Mouse (Mus musculus) B cell, adult (primary cell): Measurements from ENCODE around the gene H2-M10.3. TPM values are rescaled to one million over a fixed set of nuclear protein-coding genes. Genes with fewer than 3 reads are reported as not detected.

Source experiments
- total RNA-seq: library from RNA; stranded (reverse); gene quantifications from 4 replicates; pipeline ENCODE4 v1.2.4, GENCODE M21; 2023; ENCODE audit not compliant: inconsistent age

H2-M10.3 gene
- not detected in 4 replicates for total RNA-seq

DNA sequence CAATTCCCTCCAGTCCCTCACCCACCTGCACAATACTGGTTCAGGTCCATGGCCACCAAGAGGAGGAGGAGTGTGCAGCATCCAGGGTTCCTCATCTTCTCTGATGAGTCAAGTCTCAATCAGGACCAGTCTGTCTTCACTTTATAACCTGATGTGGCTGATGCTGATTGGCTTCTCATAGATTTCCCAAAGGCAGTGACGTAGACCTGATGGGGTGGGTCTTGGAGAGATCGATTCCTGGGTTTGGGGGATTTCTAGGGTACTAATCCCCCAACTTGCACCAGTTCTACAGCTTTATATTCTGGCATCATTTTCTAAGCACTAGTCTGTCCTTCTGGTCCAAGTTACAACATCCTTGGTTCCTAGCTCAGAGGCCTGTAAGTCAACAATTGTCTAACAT, at the start of gene H2-M10.3:
Gene H2-M10.3 (minus strand): TSS at position 101 of the 400 bp plus-strand sequence.

GRCm38 (mm10) chr17:36326055-36326454, 42.2 kb downstream of the H2-M10.3 start, which contains the start of gene H2-M10.1:
TSS of gene H2-M10.1 (minus strand) at chr17:36326155.

Other genes starting within 250 kb of the H2-M10.3 start
- gene Gm19684, start 246.7 kb downstream of the H2-M10.3 start, total RNA-seq: 0.70 to 2.7 TPM (median 2.0 TPM) in 4 replicates
- gene Gm7030, start 239.0 kb downstream of the H2-M10.3 start, total RNA-seq: 15.0 to 19.5 TPM (median 18.6 TPM) in 4 replicates
- 0.93 TPM in 1 of 4 replicates, not detected in the others for gene Gm8909, start 199.9 kb downstream of the H2-M10.3 start, total RNA-seq
- not detected in 4 replicates for gene H2-T3, start 178.1 kb downstream of the H2-M10.3 start, total RNA-seq
- gene Rpp21, start 110.3 kb downstream of the H2-M10.3 start, total RNA-seq: 64.8 to 74.6 TPM (median 67.0 TPM) in 4 replicates
- 83.2 to 83.7 TPM (median 83.4 TPM) in 4 replicates for gene Trim39, start 96.2 kb downstream of the H2-M10.3 start, total RNA-seq
- not detected in 4 replicates for gene H2-M10.2, start 81.9 kb downstream of the H2-M10.3 start, total RNA-seq
- not detected in 4 replicates for gene H2-M10.1, start 42.3 kb downstream of the H2-M10.3 start, total RNA-seq
- not detected in 4 replicates for gene H2-M10.4, start 93.9 kb upstream of the H2-M10.3 start, total RNA-seq
- not detected in 4 replicates for gene H2-M11, start 178.7 kb upstream of the H2-M10.3 start, total RNA-seq